Mouse (Mus musculus) embryonic facial prominence, embryonic 12.5 days (tissue): ENCODE data around the gene Cdc14b. TPM values are rescaled to one million over a fixed set of nuclear protein-coding genes. Genes with fewer than 3 reads are reported as not detected.

ENCODE experiments used
- ATAC-seq: fragments of 200-750 bp; cut with Nextera tagmentation; 2 replicates; pipeline ENCODE4 v1.8.0; 2017; ENCODE audit not compliant: insufficient number of reproducible peaks, insufficient read depth, low FRiP score, low TSS enrichment
- H3K27ac ChIP-seq: fragments of 300-500 bp; sonication (generic); 2 replicates; pipeline ENCODE4 v1.5.1; 2016; ENCODE audit warnings: mild to moderate bottlenecking
- H3K27me3 ChIP-seq: fragments of 300-500 bp; sonication (generic); 2 replicates; pipeline ENCODE4 v1.6.1; 2016; ENCODE audit warnings: mild to moderate bottlenecking, moderate library complexity
- H3K36me3 ChIP-seq: fragments of 300-500 bp; sonication (generic); 2 replicates; pipeline ENCODE4 v1.6.1; 2016; ENCODE audit warnings: mild to moderate bottlenecking
- H3K4me1 ChIP-seq: fragments of 300-500 bp; sonication (generic); 2 replicates; pipeline ENCODE4 v1.6.1; 2016
- H3K4me2 ChIP-seq: fragments of 300-500 bp; sonication (generic); replicated peaks from 2 replicates; pipeline ENCODE4 v1.6.1; 2016; ENCODE audit warnings: mild to moderate bottlenecking, moderate library complexity
- H3K4me3 ChIP-seq: fragments of 300-500 bp; sonication (generic); 2 replicates; pipeline ENCODE4 v1.5.1; 2016; ENCODE audit warnings: mild to moderate bottlenecking
- H3K9ac ChIP-seq: fragments of 300-500 bp; sonication (generic); 2 replicates; pipeline ENCODE4 v1.6.1; 2016; ENCODE audit warnings: mild to moderate bottlenecking, moderate library complexity
- H3K9me3 ChIP-seq: fragments of 300-500 bp; sonication (generic); 2 replicates; pipeline ENCODE4 v1.6.1; 2016; ENCODE audit warnings: mild to moderate bottlenecking, moderate library complexity
- WGBS: fragments of 180-500 bp; shearing (Covaris S2); methylation state at CpG from one replicate; pipeline ENCODE4 v1.1.7; 2016; 5-methylcytosine and 5-hydroxymethylcytosine counted together
- polyA plus RNA-seq: library from polyadenylated mRNA; unstranded; fragments of >200 nt; fragmentation: Nextera tagmentation; extraction: Ambion mirVana; gene quantifications from 2 replicates; pipeline ENCODE4 v1.2.1, GENCODE M21; 2016

Cdc14b gene
- polyA plus RNA-seq, 1 experiment from 2014 or later = 27.8 TPM

GRCm38 (mm10) chr13:64309842-64310241, 34.8 kb upstream of the Cdc14b start:
- no peak for ATAC-seq
- H3K27me3 ChIP-seq = no peaks in the 10 kb centered on the region
- H3K27ac ChIP-seq = no peak overlapping the region
- WGBS = 81% methylated on average over 11 of the region's 11 CpGs
- 0 out of 2 replicates have a peak, but pooled peaks cover under 1% of the 10 kb centered on the region for H3K36me3 ChIP-seq
- H3K4me1 ChIP-seq = peaks cover 4% of the 10 kb centered on the region; the same call in 1 of the 2 replicates
- no peak overlapping the region for H3K4me3 ChIP-seq
- no peak overlapping the region for H3K9ac ChIP-seq
- H3K9me3 ChIP-seq = no peaks in the 10 kb centered on the region
- H3K4me2 ChIP-seq = no peak overlapping the region

DNA sequence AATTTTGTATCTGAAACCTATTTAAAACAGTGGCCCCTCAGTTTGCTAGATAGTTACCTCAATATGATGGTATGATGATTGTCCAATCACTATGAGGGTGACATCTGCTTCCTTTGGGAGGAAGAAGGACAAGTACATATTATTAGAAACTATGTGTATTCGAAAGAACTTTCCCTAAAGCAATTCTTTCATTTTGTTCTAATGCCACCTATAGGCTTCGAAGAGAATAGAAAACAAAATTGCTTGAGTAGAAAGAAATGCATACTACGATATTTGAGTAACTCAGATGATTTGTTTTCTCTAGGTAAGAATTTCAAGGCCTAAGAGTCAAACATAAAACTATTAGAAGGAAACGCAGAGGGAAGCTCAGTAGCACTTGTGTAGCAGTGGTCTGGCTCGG, 33.9 kb upstream of the Cdc14b start:
- Histone ChIP-seq H3K9ac (no peak overlapping the region), H3K9me3 (no peaks in the 10 kb centered on the region), H3K4me1 (peaks cover 4% of the 10 kb centered on the region; the same call in 1 of the 2 replicates), H3K36me3 (0 out of 2 replicates have a peak, but pooled peaks cover 7% of the 10 kb centered on the region), H3K4me2 (no peak overlapping the region), H3K27me3 (no peaks in the 10 kb centered on the region), H3K27ac (no peak overlapping the region), H3K4me3 (no peak overlapping the region)
- no peak for ATAC-seq
- WGBS = 64% methylated on average over 5 of the region's 5 CpGs

DNA sequence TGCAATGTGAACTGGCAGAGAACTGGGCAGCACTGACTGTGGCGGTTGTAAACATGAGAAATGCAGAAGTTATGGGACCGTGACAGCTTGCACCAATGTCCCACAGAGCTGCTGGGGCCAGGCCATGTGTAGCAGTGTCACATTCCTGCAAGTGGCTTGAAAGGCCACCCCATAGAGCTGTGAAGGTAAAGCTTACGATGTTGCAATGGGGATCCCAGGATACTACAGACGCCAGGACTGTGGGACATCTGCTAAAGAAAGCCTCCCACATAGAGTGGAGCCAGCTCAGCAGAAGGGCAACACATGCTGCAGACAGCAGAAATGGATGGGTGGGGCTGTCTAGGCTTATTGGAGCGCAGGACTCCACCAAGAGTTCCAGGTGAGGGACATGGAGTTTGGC, 32.4 kb upstream of the Cdc14b start:
- WGBS = 90% methylated on average over 5 of the region's 5 CpGs
- no peak overlapping the region for H3K27ac ChIP-seq

GRCm38 (mm10) chr13:64306078-64306477, 31.0 kb upstream of the Cdc14b start:
- Histone ChIP-seq H3K27me3 (no peaks in the 10 kb centered on the region), H3K4me2 (no peak overlapping the region)
- WGBS = 78% methylated on average over 3 of the region's 3 CpGs

More for the DNA sequence above, 32.4 kb upstream of the Cdc14b start:
- ATAC-seq = no peak
- peaks cover 4% of the 10 kb centered on the region; the same call in 1 of the 2 replicates for H3K4me1 ChIP-seq
- no peaks in the 10 kb centered on the region for H3K27me3 ChIP-seq
- no peak overlapping the region for H3K4me3 ChIP-seq
- H3K36me3 ChIP-seq = 0 out of 2 replicates have a peak, but pooled peaks cover 12% of the 10 kb centered on the region
- H3K9me3 ChIP-seq = no peaks in the 10 kb centered on the region
- no peak overlapping the region for H3K9ac ChIP-seq
- H3K4me2 ChIP-seq = no peak overlapping the region

GRCm38 (mm10) chr13:64299069-64299468, 24.0 kb upstream of the Cdc14b start:
- Histone ChIP-seq H3K36me3 (0 out of 2 replicates have a peak, but pooled peaks cover 5% of the 10 kb centered on the region), H3K9me3 (no peaks in the 10 kb centered on the region), H3K4me1 (no peaks in the 10 kb centered on the region), H3K27ac (no peak overlapping the region), H3K4me3 (no peak overlapping the region), H3K4me2 (no peak overlapping the region), H3K27me3 (no peaks in the 10 kb centered on the region), H3K9ac (no peak overlapping the region)
- ATAC-seq = no peak
- WGBS = 89% methylated on average over 1 of the region's 1 CpGs

More at GRCm38 (mm10) chr13:64306078-64306477, 31.0 kb upstream of the Cdc14b start:
- H3K36me3 ChIP-seq = 0 out of 2 replicates have a peak, but pooled peaks cover 12% of the 10 kb centered on the region
- H3K4me1 ChIP-seq = no peaks in the 10 kb centered on the region
- no peak overlapping the region for H3K27ac ChIP-seq
- no peak overlapping the region for H3K9ac ChIP-seq
- no peak for ATAC-seq
- no peak overlapping the region for H3K4me3 ChIP-seq
- H3K9me3 ChIP-seq = no peaks in the 10 kb centered on the region

DNA sequence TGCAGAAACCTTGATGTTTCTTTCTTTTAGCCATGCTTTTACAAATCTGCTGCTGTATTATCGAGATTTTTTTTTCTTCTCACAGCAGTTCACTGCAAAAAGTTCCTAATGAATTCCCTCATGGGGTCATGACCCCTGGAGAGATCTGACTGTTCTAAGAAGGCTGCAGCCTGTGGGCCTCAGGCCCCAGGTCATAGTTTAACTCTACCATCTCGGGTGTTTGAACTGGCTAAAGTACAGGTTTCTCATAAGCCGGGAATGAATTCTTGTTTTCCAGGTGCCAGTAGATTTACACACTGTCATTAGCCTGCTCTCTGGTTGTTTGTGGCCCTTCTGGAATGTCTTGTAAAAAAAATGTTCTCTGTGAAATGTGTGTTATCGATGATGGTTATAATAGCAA, 11.7 kb upstream of the Cdc14b start:
- Histone ChIP-seq H3K4me2 (no peak overlapping the region), H3K27ac (no peak overlapping the region), H3K4me3 (no peak overlapping the region), H3K4me1 (peaks cover 4% of the 10 kb centered on the region; the same call in 1 of the 2 replicates), H3K9ac (no peak overlapping the region), H3K27me3 (no peaks in the 10 kb centered on the region), H3K9me3 (no peaks in the 10 kb centered on the region), H3K36me3 (0 out of 2 replicates have a peak, but pooled peaks cover 2% of the 10 kb centered on the region)
- no peak for ATAC-seq
- WGBS = 35% methylated on average over 4 of the region's 4 CpGs

DNA sequence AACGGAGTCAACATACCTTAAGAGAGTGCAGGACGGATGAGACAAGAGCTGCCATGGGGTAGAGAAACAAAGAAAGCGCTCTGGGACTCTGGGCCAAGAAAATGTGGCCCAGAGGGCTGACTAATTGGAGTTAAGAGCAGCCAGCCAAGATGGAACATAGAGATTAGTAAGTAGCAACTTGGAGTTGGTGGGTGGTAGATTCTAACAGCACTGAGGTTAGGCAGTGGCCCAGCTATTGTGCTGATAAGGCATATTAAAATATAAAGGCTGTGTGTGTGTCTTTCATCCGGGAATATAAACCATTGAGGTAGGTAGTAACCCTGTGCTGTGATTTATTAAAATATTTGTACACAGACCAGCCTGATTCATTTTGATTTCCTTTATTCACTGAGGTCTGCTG, 11.2 kb upstream of the Cdc14b start:
- no peaks in the 10 kb centered on the region for H3K36me3 ChIP-seq
- H3K9me3 ChIP-seq = no peaks in the 10 kb centered on the region
- no peaks in the 10 kb centered on the region for H3K27me3 ChIP-seq
- ATAC-seq = no peak
- H3K9ac ChIP-seq = no peak overlapping the region
- peaks cover 4% of the 10 kb centered on the region; the same call in 1 of the 2 replicates for H3K4me1 ChIP-seq
- H3K4me3 ChIP-seq = no peak overlapping the region
- H3K27ac ChIP-seq = no peak overlapping the region
- 53% methylated on average over 4 of the region's 4 CpGs for WGBS
- no peak overlapping the region for H3K4me2 ChIP-seq

DNA sequence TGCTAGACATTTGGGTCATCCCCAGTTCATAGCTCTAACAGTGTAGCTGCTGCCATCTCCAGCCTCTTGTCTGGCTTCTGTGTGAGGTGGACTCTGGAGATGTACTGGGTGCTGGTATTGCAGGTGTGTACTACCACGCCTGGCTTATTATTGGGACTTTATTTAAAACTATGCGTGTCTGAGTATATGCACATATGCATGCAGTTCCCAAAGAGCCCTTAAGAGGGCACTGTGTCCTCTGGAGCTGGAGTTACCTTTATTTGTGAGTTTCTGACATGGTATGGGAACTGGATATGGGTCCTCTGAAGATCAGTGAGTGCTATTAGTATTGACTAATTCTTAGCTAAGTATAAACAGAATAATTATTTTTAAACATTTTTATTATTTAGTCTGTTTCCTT, 9.6 kb upstream of the Cdc14b start:
- 96% methylated on average over 2 of the region's 2 CpGs for WGBS
- no peaks in the 10 kb centered on the region for H3K36me3 ChIP-seq
- H3K4me1 ChIP-seq = peaks cover 4% of the 10 kb centered on the region; the same call in 1 of the 2 replicates
- no peak overlapping the region for H3K9ac ChIP-seq
- no peak overlapping the region for H3K27ac ChIP-seq
- H3K4me3 ChIP-seq = no peak overlapping the region
- no peaks in the 10 kb centered on the region for H3K27me3 ChIP-seq
- H3K9me3 ChIP-seq = no peaks in the 10 kb centered on the region
- no peak for ATAC-seq
- no peak overlapping the region for H3K4me2 ChIP-seq

DNA sequence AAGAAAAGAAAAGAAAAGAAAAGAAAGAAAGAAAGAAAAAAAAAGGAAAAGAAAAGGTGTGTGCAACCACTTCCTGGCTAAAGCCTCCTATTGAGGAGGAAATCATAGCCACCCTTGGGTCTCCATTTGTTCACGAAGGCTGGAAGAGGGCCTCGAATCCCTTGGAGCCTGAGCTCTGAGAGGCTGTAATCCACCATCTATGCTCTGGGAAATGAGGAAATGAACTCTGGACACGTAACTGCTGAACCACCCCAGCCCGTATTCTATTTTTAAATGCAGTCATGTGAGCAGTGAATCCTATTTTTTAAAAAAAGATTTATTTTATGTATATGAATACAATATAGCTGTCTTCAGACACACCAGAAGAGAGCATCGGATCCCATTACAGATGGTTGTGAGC, 5.8 kb upstream of the Cdc14b start:
- no peak for ATAC-seq
- H3K4me1 ChIP-seq = no peaks in the 10 kb centered on the region
- no peaks in the 10 kb centered on the region for H3K9me3 ChIP-seq
- H3K9ac ChIP-seq = no peak overlapping the region
- H3K36me3 ChIP-seq = no peaks in the 10 kb centered on the region
- H3K4me2 ChIP-seq = no peak overlapping the region
- H3K27ac ChIP-seq = no peak overlapping the region
- 91% methylated on average over 5 of the region's 5 CpGs for WGBS
- H3K4me3 ChIP-seq = no peak overlapping the region
- H3K27me3 ChIP-seq = no peaks in the 10 kb centered on the region

DNA sequence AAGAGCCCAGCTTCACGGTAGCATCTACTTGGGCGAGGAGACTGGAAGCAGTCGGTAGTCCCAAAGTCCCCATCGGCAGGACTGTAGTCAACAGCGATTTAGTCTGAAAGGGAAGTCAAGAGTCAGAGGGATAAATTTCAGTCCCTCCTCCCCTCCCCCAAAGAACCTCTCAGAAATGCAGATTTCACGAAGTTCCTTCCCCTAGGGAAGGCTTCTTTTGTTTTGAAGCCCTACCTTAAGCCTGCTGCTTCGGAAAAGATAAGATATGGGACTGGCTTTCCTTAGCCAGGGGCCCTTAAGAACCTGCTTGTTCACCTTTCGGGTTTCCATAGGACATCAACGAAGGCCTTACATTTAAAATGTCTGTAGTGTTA, 651 bp upstream of the Cdc14b start:
- ATAC-seq = no peak
- no peaks in the 10 kb centered on the region for H3K9me3 ChIP-seq
- no peak overlapping the region for H3K27ac ChIP-seq

DNA sequence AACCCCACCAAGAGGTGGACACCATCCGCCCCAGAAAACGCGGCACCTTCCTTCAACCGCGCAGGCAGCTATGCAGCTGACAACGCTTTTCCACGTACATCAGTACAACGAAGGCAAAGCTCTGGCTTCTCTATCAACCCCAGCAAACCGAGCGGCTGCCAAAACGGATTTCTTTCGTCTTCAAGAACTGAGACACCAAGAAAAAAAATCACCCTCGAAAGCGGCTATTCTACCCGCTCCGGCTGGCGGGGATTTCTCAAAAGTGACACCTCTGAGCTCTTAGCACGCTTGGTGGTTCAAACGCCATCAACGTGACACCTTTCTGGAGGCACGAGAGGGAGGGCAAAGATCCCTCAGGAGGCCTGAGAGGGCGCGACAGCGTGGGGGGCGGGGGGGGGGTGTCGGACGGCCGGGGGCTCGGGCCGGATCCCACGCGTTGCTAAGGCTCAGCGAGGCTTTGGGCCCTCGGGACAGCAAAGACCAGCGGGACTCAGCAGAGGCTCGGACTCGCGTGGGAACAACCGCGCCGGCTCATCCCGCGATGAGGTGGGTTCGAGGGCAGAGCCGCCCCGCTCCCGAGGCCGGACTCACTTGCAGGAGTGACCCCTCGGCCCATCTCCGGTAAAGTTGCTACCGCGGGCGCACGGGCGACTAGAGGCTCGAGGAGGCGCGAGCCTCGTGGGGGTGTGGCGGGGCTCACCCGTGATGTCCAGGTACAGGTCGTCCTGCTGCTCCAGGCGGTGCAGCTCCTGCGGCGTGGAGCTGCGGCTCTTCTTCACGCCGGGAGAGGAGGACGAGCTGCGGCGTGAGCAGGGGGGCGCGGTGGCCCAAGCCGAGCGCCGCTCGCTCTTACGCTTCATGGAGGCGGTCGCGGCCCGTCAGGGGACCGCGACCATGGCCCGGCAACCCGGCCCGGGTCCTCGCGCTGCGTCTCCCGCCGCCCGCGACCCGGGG, 922 bp downstream of the Cdc14b start:
- Histone ChIP-seq H3K4me2 (peak overlapping the region; percentile 98), H3K4me1 (no peaks in the 10 kb centered on the region), H3K9ac (peak overlapping the region; percentile 73), H3K9me3 (no peaks in the 10 kb centered on the region), H3K36me3 (no peaks in the 10 kb centered on the region), H3K27ac (no peak overlapping the region), H3K27me3 (no peaks in the 10 kb centered on the region), H3K4me3 (peak overlapping the region; percentile 81)
- ATAC-seq = peak; percentile 70
- under 1% methylated on average over 84 of the region's 95 CpGs for WGBS

More for the DNA sequence above, 651 bp upstream of the Cdc14b start:
- WGBS = 12% methylated on average over 9 of the region's 9 CpGs
- Histone ChIP-seq H3K36me3 (no peaks in the 10 kb centered on the region), H3K9ac (peak overlapping the region; percentile 73; the same call in 1 of the 2 replicates), H3K4me3 (peak overlapping the region; percentile 81), H3K4me2 (peak overlapping the region; percentile 98), H3K4me1 (no peaks in the 10 kb centered on the region), H3K27me3 (no peaks in the 10 kb centered on the region)

- Histone ChIP-seq H3K9ac (no peak overlapping the region), H3K4me1 (no peaks in the 10 kb centered on the region), H3K36me3 (no peaks in the 10 kb centered on the region), H3K4me2 (peak overlapping the region; percentile 98), H3K27me3 (no peaks in the 10 kb centered on the region), H3K4me3 (peak overlapping the region; percentile 81; the same call in 1 of the 2 replicates), H3K9me3 (no peaks in the 10 kb centered on the region), H3K27ac (no peak overlapping the region)
- ATAC-seq = no peak
- WGBS = 42% methylated on average over 8 of the region's 8 CpGs
These were observed 1.7 kb downstream of the Cdc14b start for GRCm38 (mm10) chr13:64273352-64273751.
